Mouse (Mus musculus) thymus, adult 2 months (tissue): ENCODE data around the gene Hcfc1. TPM values are rescaled to one million over a fixed set of nuclear protein-coding genes. Genes with fewer than 3 reads are reported as not detected.
A peak's percentile ranks its signal among the peaks of the same experiment; 100 is the strongest.

Source experiments
- DNase-seq: peaks from one replicate; pipeline ENCODE4 v3.0.0; 2021
- H3K27ac ChIP-seq: fragments of 200-500 bp; 2 replicates; pipeline ENCODE4 v1.5.1; 2012; ENCODE audit warnings: low read length, control low read depth; ENCODE audit not compliant: control insufficient read depth, insufficient read depth
- H3K27me3 ChIP-seq: fragments of 200-500 bp; 2 replicates; pipeline ENCODE4 v1.6.1; 2012; ENCODE audit warnings: mild to moderate bottlenecking, low read length, moderate library complexity, mixed read lengths; ENCODE audit not compliant: control insufficient read depth, insufficient read depth
- H3K36me3 ChIP-seq: fragments of 200-500 bp; 2 replicates; pipeline ENCODE4 v1.6.1; 2012; ENCODE audit warnings: mild to moderate bottlenecking, low read length, moderate library complexity; ENCODE audit not compliant: control insufficient read depth, insufficient read depth
- H3K4me1 ChIP-seq: fragments of 200-500 bp; replicated peaks from 2 replicates; pipeline ENCODE4 v1.6.1; 2012; ENCODE audit warnings: low read length; ENCODE audit not compliant: control insufficient read depth, insufficient read depth
- H3K4me3 ChIP-seq: fragments of 200-500 bp; 2 replicates; pipeline ENCODE4 v1.5.1; 2012; ENCODE audit warnings: mild to moderate bottlenecking, low read length, control low read depth, moderate library complexity; ENCODE audit not compliant: control insufficient read depth, insufficient read depth
- CTCF ChIP-seq: fragments of 200-500 bp; IDR thresholded peaks from 2 replicates; pipeline ENCODE4 v1.5.1; 2012; ENCODE audit warnings: mild to moderate bottlenecking, control low read depth, low read length, moderate library complexity, borderline replicate concordance; ENCODE audit not compliant: control insufficient read depth, poor library complexity, insufficient read depth; ENCODE audit errors: extremely low read depth
- POLR2A ChIP-seq: fragments of 200-500 bp; IDR thresholded peaks from 2 replicates; pipeline ENCODE4 v1.6.1; 2012; ENCODE audit warnings: mild to moderate bottlenecking, low read length, control low read depth, moderate library complexity; ENCODE audit not compliant: control insufficient read depth, poor library complexity, insufficient read depth; ENCODE audit errors: extremely low read depth
- WGBS: fragments of 180-500 bp; shearing (Covaris S2); methylation state at CpG from one replicate; pipeline ENCODE4 v1.1.7; 2018; 5-methylcytosine and 5-hydroxymethylcytosine counted together
- polyA plus RNA-seq: library from polyadenylated mRNA; depleted of rRNA; stranded (reverse); fragments of >200 nt; gene quantifications from 2 replicates; pipeline ENCODE4 v1.2.3, GENCODE M21; 2012; rRNA removed

Gene Hcfc1
- polyA plus RNA-seq, 1 experiment = 193 TPM

DNA sequence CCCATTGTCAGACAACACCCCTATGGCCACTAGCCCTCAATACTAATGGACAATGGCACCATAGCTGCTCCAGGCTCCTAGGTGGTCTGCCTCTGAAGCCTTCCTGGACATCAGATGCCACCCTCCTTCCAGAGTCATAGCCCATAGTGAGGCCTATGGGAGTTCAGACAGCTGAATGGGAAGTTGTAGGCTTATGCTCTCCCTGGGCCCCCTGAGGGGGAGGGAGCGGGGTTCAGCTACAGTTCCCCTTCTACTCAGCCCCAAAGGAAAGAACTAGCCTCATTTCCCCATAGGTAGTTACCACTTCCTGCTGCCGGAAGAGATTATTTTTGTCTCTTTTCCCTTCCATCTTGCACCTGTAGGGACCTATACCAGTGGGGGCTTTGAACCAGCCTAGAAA, 54.6 kb downstream of the Hcfc1 start:
- H3K4me3 ChIP-seq = peak overlapping the region; percentile 89
- no peaks in the 10 kb centered on the region for H3K27me3 ChIP-seq
- peak overlapping the region; percentile 100 for H3K27ac ChIP-seq
- WGBS = 6% methylated on average over 2 of the region's 2 CpGs
- no peaks in the 10 kb centered on the region; the same call in 1 of the 2 replicates for H3K36me3 ChIP-seq
- peaks cover 26% of the 10 kb centered on the region for H3K4me1 ChIP-seq
- peak; percentile 74 for DNase-seq
- TF ChIP-seq CTCF (no peak), POLR2A (no peak)

DNA sequence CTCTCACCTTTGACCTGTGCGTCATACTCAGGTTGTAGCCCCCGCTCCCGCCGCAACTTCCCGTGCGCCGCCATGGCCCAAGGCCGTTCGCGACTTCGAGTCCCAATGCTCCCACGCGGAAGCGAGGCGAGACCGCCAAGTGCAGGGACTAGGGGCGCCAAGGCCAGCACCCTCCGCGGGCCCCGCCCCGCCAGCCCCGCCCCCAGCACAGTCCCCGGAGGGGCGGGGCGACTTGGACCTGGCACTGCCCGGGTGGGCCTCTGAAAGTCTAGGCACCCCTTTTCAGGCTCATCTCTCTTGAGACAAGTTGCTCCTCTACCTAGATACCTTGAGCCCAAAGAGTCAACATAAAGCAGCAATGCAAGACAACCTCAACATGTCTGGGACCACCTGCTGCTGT, 55.0 kb downstream of the Hcfc1 start:
- no peak for TF ChIP-seq CTCF
- TF ChIP-seq POLR2A = peak; percentile 90
- Histone ChIP-seq H3K4me1 (peaks cover 26% of the 10 kb centered on the region), H3K4me3 (peak overlapping the region; percentile 89), H3K36me3 (peaks cover 4% of the 10 kb centered on the region; the same call in 1 of the 2 replicates), H3K27me3 (no peaks in the 10 kb centered on the region), H3K27ac (peak overlapping the region; percentile 99)
- peak; percentile 78 for DNase-seq
- under 1% methylated on average over 15 of the region's 26 CpGs for WGBS

DNA sequence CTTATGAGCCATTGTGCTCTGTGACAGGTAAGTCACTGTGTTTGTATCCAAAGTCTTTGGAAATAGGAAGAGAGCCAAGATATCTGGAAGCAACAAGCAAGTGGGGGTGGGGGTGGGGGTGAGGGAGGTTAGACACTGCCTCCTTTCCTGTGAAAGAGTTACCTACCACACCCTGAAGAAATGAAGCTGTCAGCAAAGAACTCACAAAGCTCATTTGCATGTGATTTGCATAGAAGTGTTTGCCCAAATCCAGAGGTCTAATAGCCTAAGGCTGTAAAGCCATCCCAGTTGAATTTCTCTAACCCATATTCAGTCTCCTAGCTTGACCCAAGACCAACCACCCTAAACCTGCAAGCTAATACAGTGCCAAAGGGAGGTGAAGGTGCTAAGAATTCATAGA, 55.7 kb downstream of the Hcfc1 start:
- DNase-seq = no peak
- no peak for TF ChIP-seq POLR2A
- no peak for TF ChIP-seq CTCF
- Histone ChIP-seq H3K4me1 (peaks cover 25% of the 10 kb centered on the region), H3K27me3 (no peaks in the 10 kb centered on the region), H3K27ac (peak overlapping the region; percentile 99), H3K36me3 (peaks cover 11% of the 10 kb centered on the region; the same call in 1 of the 2 replicates), H3K4me3 (peak overlapping the region; percentile 89)

DNA sequence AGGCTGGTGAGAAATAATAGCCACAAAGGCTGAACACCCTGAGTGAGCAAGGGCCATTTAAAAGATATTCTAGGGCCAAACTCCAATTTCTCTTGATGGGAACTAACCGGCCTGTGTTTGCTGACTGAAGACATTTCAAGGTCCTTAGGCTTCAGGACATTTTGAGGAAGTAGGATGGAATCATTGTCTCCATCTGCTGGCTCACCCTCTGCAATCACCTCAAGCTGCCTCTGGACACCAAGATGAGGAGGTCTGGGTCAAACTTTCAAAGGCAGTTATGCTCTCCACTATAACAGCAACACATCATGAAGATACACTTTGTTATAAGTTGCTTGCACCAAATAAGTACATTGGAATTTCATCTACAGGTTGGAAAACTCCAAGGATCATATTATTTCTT, 56.1 kb downstream of the Hcfc1 start:
- no peak for TF ChIP-seq POLR2A
- no peak for TF ChIP-seq CTCF

DNA sequence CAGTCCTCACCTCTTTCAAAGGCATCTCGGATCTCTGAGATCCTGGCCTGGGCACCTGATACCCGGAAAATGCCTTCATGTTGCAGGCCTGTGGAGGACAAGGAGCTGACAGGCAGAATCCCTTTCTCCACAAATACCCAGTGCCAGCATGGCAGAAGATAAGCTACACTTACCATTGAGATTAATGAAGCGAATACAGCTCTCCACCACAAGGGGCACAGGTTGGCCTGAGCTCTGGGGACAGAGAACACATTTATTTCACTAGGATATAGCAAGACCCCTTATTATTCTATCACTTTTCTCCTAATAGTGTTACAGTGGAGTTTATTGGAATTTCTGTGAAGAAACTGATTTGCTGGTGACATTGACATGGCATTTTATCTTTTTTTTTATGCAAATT, 68.2 kb downstream of the Hcfc1 start:
- H3K36me3 ChIP-seq = peaks cover 46% of the 10 kb centered on the region
- 98% methylated on average over 3 of the region's 3 CpGs for WGBS
- H3K4me1 ChIP-seq = no peaks in the 10 kb centered on the region
- no peak for DNase-seq
- H3K27ac ChIP-seq = no peak overlapping the region
- no peaks in the 10 kb centered on the region for H3K27me3 ChIP-seq
- H3K4me3 ChIP-seq = no peak overlapping the region
- TF ChIP-seq POLR2A = no peak

More for the DNA sequence above, 56.1 kb downstream of the Hcfc1 start:
- DNase-seq = no peak
- WGBS = 8% methylated on average over 1 of the region's 1 CpGs
- peaks cover 24% of the 10 kb centered on the region for H3K4me1 ChIP-seq
- peak overlapping the region; percentile 41 for H3K4me3 ChIP-seq
- no peaks in the 10 kb centered on the region for H3K27me3 ChIP-seq
- peak overlapping the region; percentile 74 for H3K27ac ChIP-seq
- H3K36me3 ChIP-seq = peaks cover 15% of the 10 kb centered on the region; the same call in 1 of the 2 replicates

DNA sequence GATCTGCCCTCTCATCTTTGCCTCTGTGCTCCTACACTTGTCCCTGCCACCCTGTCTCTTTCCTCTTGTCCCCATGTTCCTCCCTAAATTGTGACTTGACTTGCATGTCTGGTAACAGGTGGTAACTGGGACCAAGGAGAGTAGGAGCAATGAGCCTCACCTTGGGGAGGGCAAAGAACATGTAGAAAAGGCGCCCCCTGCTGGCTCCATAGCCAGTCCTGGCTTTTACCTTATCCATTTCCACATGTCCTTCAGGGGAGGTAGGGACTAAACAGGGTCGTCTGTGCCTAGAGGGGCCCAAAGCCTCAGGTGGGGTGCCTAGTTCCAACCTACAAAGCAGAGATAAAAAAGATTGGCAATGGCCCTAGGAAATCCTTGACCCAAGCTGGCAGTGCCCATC, 70.4 kb downstream of the Hcfc1 start, which contains the start of gene L1cam:
L1cam (minus strand) TSS at position 387 of the 400 bp plus-strand sequence.
- H3K4me1 ChIP-seq = no peaks in the 10 kb centered on the region
- H3K36me3 ChIP-seq = peaks cover 46% of the 10 kb centered on the region
- WGBS = 37% methylated on average over 2 of the region's 2 CpGs
- DNase-seq = peak; percentile 49
- no peak within 1 kb of the TSS for H3K27ac ChIP-seq
- H3K27me3 ChIP-seq = no peaks in the 10 kb centered on the region
- TF ChIP-seq POLR2A (no peak), CTCF (no peak)
- no peak within 1 kb of the TSS for H3K4me3 ChIP-seq

DNA sequence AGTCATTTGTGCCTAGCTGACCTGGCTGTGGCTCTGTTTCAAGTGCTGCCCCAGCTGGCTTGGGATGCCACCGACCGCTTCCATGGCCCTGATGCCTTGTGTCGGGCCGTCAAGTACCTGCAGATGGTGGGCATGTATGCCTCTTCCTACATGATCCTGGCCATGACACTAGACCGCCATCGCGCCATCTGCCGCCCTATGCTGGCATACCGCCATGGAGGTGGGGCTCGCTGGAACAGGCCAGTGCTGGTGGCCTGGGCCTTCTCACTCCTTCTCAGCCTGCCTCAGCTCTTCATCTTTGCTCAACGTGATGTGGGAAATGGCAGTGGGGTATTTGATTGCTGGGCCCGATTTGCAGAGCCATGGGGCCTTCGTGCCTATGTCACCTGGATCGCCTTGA, 73.3 kb downstream of the Hcfc1 start:
- DNase-seq = no peak
- Histone ChIP-seq H3K36me3 (peaks cover 36% of the 10 kb centered on the region), H3K27me3 (no peaks in the 10 kb centered on the region), H3K4me1 (no peaks in the 10 kb centered on the region), H3K27ac (no peak overlapping the region), H3K4me3 (no peak overlapping the region)
- WGBS = 92% methylated on average over 11 of the region's 14 CpGs
- TF ChIP-seq POLR2A (no peak), CTCF (no peak)

Other genes starting within 250 kb of the Hcfc1 start
- gene Abcd1, start 249.8 kb downstream of the Hcfc1 start, polyA plus RNA-seq = 73.8 and 76.3 TPM in 2 replicates
- gene Plxnb3, start 209.3 kb downstream of the Hcfc1 start, polyA plus RNA-seq = 0.46 and 0.86 TPM in 2 replicates
- 4.9 and 5.4 TPM in 2 replicates for gene Srpk3, start 192.0 kb downstream of the Hcfc1 start, polyA plus RNA-seq
- gene Idh3g, start 179.5 kb downstream of the Hcfc1 start, polyA plus RNA-seq = 327 and 378 TPM in 2 replicates
- gene Ssr4, start 179.3 kb downstream of the Hcfc1 start, polyA plus RNA-seq = 189 and 216 TPM in 2 replicates
- 6.2 and 7.3 TPM in 2 replicates for gene Pdzd4, start 141.4 kb downstream of the Hcfc1 start, polyA plus RNA-seq
- gene Avpr2, start 74.3 kb downstream of the Hcfc1 start, polyA plus RNA-seq = 0.06 and 0.26 TPM in 2 replicates
- gene L1cam, start 70.3 kb downstream of the Hcfc1 start, polyA plus RNA-seq = 7.1 and 7.5 TPM in 2 replicates
- 574 and 583 TPM in 2 replicates for gene Arhgap4, start 44.5 kb downstream of the Hcfc1 start, polyA plus RNA-seq
- gene Naa10, start 44.4 kb downstream of the Hcfc1 start, polyA plus RNA-seq = 82.0 and 102 TPM in 2 replicates
- gene Renbp, start 35.5 kb downstream of the Hcfc1 start, polyA plus RNA-seq = 13.7 and 16.1 TPM in 2 replicates
- gene Irak1, start 57.6 kb upstream of the Hcfc1 start, polyA plus RNA-seq = 166 and 182 TPM in 2 replicates
- gene Opn1mw, start 161.1 kb upstream of the Hcfc1 start, polyA plus RNA-seq = not detected in 2 replicates
- gene Mecp2, start 169.0 kb upstream of the Hcfc1 start, polyA plus RNA-seq = 13.7 and 14.1 TPM in 2 replicates
- gene Tex28, start 201.5 kb upstream of the Hcfc1 start, polyA plus RNA-seq = 0.07 TPM in 1 of 2 replicates, not detected in the other
- gene Tktl1, start 210.9 kb upstream of the Hcfc1 start, polyA plus RNA-seq = 0.12 TPM in 1 of 2 replicates, not detected in the other